Mouse (Mus musculus): Measurements from ENCODE around the gene Snd1. TPM values are rescaled to one million over a fixed set of nuclear protein-coding genes. Genes with fewer than 3 reads are reported as not detected.

The Snd1 gene
- polyA plus RNA-seq, 1 experiment from 2014 or later: 39.4 TPM

DNA sequence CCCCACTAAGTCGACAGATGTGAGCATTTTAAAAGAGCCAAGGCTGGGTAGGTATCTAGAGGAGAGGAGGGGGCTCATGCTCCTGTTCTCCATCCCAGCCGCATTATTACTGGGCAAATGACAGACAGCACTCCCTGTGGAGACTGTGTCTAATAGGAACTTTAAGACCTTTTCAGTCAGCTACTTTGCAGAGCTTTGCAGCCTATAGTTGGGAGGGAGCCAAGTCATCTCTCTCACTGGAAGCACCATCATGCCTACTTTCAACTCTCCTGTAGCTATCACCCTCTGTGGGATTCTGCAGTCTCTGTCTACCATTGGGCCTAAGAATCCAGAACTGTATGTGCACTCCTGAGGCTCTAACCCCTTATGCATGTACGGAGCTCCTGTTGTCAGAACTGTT, 351.0 kb downstream of the Snd1 start:
- TF ChIP-seq CTCF (IDR thresholded peaks at IDR 0.05; ENCODE audit: low read depth): no peak
- no peaks in the 10 kb centered on the region; the same call in 1 of the 2 replicates for H3K36me3 ChIP-seq (ENCODE audit: control insufficient read depth, insufficient read depth)
- no peak overlapping the region for H3K4me3 ChIP-seq (ENCODE audit: low read depth, low read length)
- no peak overlapping the region for H3K4me2 ChIP-seq (replicated peaks; ENCODE audit: low read depth)
- ATAC-seq: no peak
- H3K9ac ChIP-seq (ENCODE audit: low read depth, low read length): no peak overlapping the region
- H3K27ac ChIP-seq (ENCODE audit: low read depth, low read length): no peak overlapping the region
- no peaks in the 10 kb centered on the region for H3K9me3 ChIP-seq (ENCODE audit: control insufficient read depth)
- 88% methylated on average over 3 of the region's 3 CpGs for WGBS
- no peaks in the 10 kb centered on the region for H3K27me3 ChIP-seq (replicated peaks; ENCODE audit: control insufficient read depth, insufficient read depth, low read length)
- H3K4me1 ChIP-seq (replicated peaks; ENCODE audit: control insufficient read depth, insufficient read depth, low read length): 0 out of 2 replicates have a peak, but pooled peaks cover under 1% of the 10 kb centered on the region

DNA sequence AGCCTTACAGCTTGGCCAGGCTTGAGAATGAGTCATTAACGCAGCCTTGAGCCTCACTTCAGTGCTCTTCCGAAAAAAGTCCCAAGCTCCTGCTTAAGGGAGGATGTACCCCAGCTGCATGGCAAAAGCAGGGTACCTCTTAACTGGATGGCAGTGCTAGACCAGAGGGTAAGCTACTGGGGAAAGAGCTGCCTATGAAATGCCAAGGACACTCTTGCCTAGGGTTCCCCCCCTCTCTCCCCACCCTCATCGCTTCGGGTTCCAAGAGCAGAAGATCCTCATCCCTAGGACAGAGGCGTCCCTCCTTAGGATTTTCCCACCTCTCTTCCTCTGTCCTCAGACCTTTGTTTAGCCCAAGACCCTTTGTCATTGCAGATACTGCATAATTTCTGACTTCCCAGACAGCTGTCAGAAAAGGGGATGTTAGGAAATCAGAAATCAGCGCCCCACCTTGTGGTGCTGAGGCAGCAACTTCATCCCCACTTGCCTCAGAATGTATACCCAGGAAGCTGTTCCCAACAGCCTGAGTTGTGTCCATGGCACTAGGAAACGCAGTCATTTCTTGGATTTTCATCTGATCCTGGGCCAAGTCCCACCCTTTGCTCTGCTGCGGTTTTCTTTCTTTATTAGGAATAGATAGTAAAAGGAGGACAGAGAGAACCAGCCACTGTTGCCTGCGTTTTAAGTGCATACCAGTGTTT, 351.9 kb downstream of the Snd1 start:
- WGBS: 75% methylated on average over 9 of the region's 9 CpGs
- no peak overlapping the region for H3K27ac ChIP-seq (ENCODE audit: low read depth, low read length)
- no peak for ATAC-seq
- TF ChIP-seq CTCF (IDR thresholded peaks at IDR 0.05; ENCODE audit: low read depth): 0 out of 2 replicates have a peak, but pooled peaks have one; percentile 3
- no peak overlapping the region for H3K4me2 ChIP-seq (replicated peaks; ENCODE audit: low read depth)
- no peak overlapping the region for H3K9ac ChIP-seq (ENCODE audit: low read depth, low read length)
- H3K4me3 ChIP-seq (ENCODE audit: low read depth, low read length): no peak overlapping the region
- H3K36me3 ChIP-seq (ENCODE audit: control insufficient read depth, insufficient read depth): no peaks in the 10 kb centered on the region; the same call in 1 of the 2 replicates
- 0 out of 2 replicates have a peak, but pooled peaks cover 4% of the 10 kb centered on the region for H3K4me1 ChIP-seq (replicated peaks; ENCODE audit: control insufficient read depth, insufficient read depth, low read length)
- H3K9me3 ChIP-seq (ENCODE audit: control insufficient read depth): no peaks in the 10 kb centered on the region
- no peaks in the 10 kb centered on the region for H3K27me3 ChIP-seq (replicated peaks; ENCODE audit: control insufficient read depth, insufficient read depth, low read length)

DNA sequence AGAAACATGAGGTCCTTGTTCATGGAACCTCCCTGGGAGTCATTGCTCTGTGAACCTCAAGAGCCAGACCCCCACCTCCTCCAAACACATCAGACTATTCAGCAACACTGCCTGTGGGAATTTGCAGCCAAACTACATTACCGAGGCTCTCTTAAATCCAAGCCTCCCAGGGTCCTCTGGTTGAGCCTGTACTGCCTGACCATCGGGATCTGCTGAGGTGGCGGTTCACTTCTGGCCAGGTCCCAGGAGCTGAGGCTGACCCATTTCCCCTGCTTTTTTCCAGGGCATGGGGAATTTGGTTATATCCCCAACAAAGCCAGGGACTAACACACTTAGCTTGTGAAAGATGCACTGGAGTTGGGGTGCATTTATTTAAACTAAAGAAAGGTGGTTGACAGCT, 352.6 kb downstream of the Snd1 start:
- Histone ChIP-seq H3K27me3 (replicated peaks; ENCODE audit: control insufficient read depth, insufficient read depth, low read length) (no peaks in the 10 kb centered on the region), H3K4me1 (replicated peaks; ENCODE audit: control insufficient read depth, insufficient read depth, low read length) (0 out of 2 replicates have a peak, but pooled peaks cover 4% of the 10 kb centered on the region), H3K27ac (ENCODE audit: low read depth, low read length) (no peak overlapping the region), H3K9me3 (ENCODE audit: control insufficient read depth) (no peaks in the 10 kb centered on the region), H3K36me3 (ENCODE audit: control insufficient read depth, insufficient read depth) (no peaks in the 10 kb centered on the region; the same call in 1 of the 2 replicates), H3K4me3 (ENCODE audit: low read depth, low read length) (no peak overlapping the region), H3K9ac (ENCODE audit: low read depth, low read length) (no peak overlapping the region), H3K4me2 (replicated peaks; ENCODE audit: low read depth) (no peak overlapping the region)
- WGBS: 64% methylated on average over 3 of the region's 3 CpGs
- ATAC-seq: no peak
- no peak for TF ChIP-seq CTCF (IDR thresholded peaks at IDR 0.05; ENCODE audit: low read depth)

DNA sequence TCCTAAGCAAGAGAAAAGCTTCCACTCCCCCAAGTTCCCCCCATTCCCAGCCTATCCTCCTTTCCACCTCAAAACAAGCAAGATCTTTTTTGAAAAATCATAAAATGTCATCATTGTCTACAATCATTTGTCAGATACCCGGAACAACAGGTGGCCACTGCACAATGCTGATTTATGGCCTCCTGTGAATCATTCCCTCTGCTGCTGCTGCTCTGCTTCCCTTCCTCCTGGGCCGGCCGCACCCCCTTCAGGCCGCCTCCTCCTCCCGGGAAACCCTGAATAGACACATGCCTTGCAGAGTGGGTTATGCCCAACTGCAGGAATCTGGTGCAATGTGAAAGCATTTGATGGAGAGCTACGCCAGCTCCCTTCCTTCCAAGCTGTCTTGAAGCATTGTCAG, 353.7 kb downstream of the Snd1 start:
- no peak for ATAC-seq
- 24% methylated on average over 6 of the region's 6 CpGs for WGBS
- H3K27ac ChIP-seq (ENCODE audit: low read depth, low read length): no peak overlapping the region
- no peak overlapping the region for H3K4me2 ChIP-seq (replicated peaks; ENCODE audit: low read depth)
- peak; percentile 54 for TF ChIP-seq CTCF (IDR thresholded peaks at IDR 0.05; ENCODE audit: low read depth)
- no peak overlapping the region for H3K9ac ChIP-seq (ENCODE audit: low read depth, low read length)
- no peaks in the 10 kb centered on the region; the same call in 1 of the 2 replicates for H3K36me3 ChIP-seq (ENCODE audit: control insufficient read depth, insufficient read depth)
- no peaks in the 10 kb centered on the region for H3K9me3 ChIP-seq (ENCODE audit: control insufficient read depth)
- H3K4me1 ChIP-seq (replicated peaks; ENCODE audit: control insufficient read depth, insufficient read depth, low read length): 0 out of 2 replicates have a peak, but pooled peaks cover 4% of the 10 kb centered on the region
- H3K27me3 ChIP-seq (replicated peaks; ENCODE audit: control insufficient read depth, insufficient read depth, low read length): no peaks in the 10 kb centered on the region
- H3K4me3 ChIP-seq (ENCODE audit: low read depth, low read length): no peak overlapping the region

DNA sequence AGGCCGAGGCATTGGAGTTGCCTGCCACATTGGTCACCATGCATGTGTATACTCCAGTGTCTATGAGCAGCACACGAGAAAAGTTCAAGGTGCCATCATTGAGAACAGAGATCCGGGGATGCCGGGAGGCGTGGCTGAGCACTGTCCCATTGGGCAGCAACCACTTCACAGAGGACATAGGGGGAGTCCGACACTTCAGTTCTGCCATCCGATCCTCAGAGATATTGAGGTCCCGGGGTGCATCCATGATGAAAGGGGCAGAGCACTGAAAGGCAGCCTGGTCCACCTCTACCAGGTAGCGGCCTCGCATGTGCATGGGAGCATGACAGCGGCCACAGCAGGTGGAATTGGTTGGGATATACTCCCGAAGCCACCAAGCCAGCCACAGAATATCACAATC, 355.4 kb downstream of the Snd1 start:
- H3K4me2 ChIP-seq (replicated peaks; ENCODE audit: low read depth): no peak overlapping the region
- TF ChIP-seq CTCF (IDR thresholded peaks at IDR 0.05; ENCODE audit: low read depth): no peak
- 93% methylated on average over 12 of the region's 12 CpGs for WGBS
- no peak overlapping the region for H3K9ac ChIP-seq (ENCODE audit: low read depth, low read length)
- no peak overlapping the region for H3K4me3 ChIP-seq (ENCODE audit: low read depth, low read length)
- no peaks in the 10 kb centered on the region for H3K27me3 ChIP-seq (replicated peaks; ENCODE audit: control insufficient read depth, insufficient read depth, low read length)
- no peak for ATAC-seq
- 0 out of 2 replicates have a peak, but pooled peaks cover 4% of the 10 kb centered on the region for H3K4me1 ChIP-seq (replicated peaks; ENCODE audit: control insufficient read depth, insufficient read depth, low read length)
- H3K9me3 ChIP-seq (ENCODE audit: control insufficient read depth): no peaks in the 10 kb centered on the region
- H3K36me3 ChIP-seq (ENCODE audit: control insufficient read depth, insufficient read depth): no peaks in the 10 kb centered on the region; the same call in 1 of the 2 replicates
- H3K27ac ChIP-seq (ENCODE audit: low read depth, low read length): no peak overlapping the region

DNA sequence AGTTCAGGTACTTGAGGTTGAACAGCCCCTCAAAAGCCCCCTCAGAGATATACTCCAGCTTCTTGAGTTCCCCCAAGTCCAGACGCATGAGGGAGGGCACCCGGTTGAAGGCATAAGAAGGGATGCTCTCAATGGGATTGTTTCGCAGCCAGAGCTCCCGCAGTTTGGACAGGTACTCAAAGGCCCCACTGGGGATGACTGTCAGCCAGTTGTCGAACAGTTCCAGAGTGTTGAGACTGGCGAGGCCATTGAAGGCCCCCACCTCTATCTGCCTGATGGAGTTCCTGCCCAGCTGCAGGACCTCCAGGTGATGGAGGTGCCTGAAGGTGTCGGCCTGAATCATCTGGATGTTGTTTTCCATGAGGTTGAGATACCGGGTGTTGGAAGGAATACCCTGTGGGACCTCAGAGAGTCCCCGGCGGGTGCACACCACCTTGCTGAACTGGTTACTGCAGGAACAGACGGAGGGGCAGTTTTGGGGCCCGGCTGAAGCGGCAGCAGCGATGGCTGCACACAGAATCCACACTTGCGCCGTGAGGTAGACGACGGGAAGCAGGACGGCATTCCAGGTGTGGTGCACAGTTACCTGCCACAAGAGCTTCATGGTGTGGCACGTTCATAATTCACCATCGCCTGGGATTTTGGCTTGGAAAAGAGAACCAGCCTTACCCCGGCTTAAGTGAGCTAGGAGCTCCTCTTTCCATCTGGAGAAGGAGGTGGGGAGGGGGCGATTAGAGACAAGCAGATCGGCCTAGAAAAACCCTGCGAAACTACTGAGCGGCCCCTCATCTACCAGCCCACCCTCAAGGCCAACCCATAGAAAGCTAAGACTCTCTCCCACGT, 356.3 kb downstream of the Snd1 start, which contains the start of gene Lrrc4:
Gene Lrrc4 (minus strand): TSS at position 737 of the 843 bp plus-strand sequence.
- no peaks in the 10 kb centered on the region for H3K27me3 ChIP-seq (replicated peaks; ENCODE audit: control insufficient read depth, insufficient read depth, low read length)
- peak within 1 kb of the TSS; percentile 100 for H3K4me2 ChIP-seq (replicated peaks; ENCODE audit: low read depth)
- 0 out of 2 replicates have a peak, but pooled peaks cover 4% of the 10 kb centered on the region for H3K4me1 ChIP-seq (replicated peaks; ENCODE audit: control insufficient read depth, insufficient read depth, low read length)
- no peak for ATAC-seq
- peak within 1 kb of the TSS; percentile 63 for H3K4me3 ChIP-seq (ENCODE audit: low read depth, low read length)
- WGBS: 69% methylated on average over 27 of the region's 27 CpGs
- no peaks in the 10 kb centered on the region for H3K9me3 ChIP-seq (ENCODE audit: control insufficient read depth)
- no peaks in the 10 kb centered on the region; the same call in 1 of the 2 replicates for H3K36me3 ChIP-seq (ENCODE audit: control insufficient read depth, insufficient read depth)
- no peak for TF ChIP-seq CTCF (IDR thresholded peaks at IDR 0.05; ENCODE audit: low read depth)
- peak within 1 kb of the TSS; percentile 76 for H3K9ac ChIP-seq (ENCODE audit: low read depth, low read length)
- peak within 1 kb of the TSS; percentile 84 for H3K27ac ChIP-seq (ENCODE audit: low read depth, low read length)
